Mouse (Mus musculus) G1E (cell line): ENCODE results near the gene Slc4a5.

Experiments
- CTCF ChIP-seq: IDR thresholded peaks from 2 replicates; pipeline ENCODE4 v1.5.1; 2012; ENCODE audit warnings: low read depth, low read length, inconsistent platforms, mixed read lengths
- GATA1 ChIP-seq: IDR thresholded peaks from 2 replicates; pipeline ENCODE4 v1.6.1; 2012; ENCODE audit warnings: borderline replicate concordance, low read length, inconsistent platforms, mixed read lengths
- POLR2AphosphoS5 ChIP-seq: IDR thresholded peaks from 2 replicates; pipeline ENCODE4 v1.6.1; 2012; ENCODE audit warnings: low read depth, low read length, inconsistent platforms; ENCODE audit not compliant: insufficient replicate concordance
- TAL1 ChIP-seq: conservative IDR thresholded peaks from 2 replicates; pipeline ENCODE4 v1.6.1; 2012; ENCODE audit warnings: low read depth, low read length, inconsistent platforms, mixed read lengths

DNA sequence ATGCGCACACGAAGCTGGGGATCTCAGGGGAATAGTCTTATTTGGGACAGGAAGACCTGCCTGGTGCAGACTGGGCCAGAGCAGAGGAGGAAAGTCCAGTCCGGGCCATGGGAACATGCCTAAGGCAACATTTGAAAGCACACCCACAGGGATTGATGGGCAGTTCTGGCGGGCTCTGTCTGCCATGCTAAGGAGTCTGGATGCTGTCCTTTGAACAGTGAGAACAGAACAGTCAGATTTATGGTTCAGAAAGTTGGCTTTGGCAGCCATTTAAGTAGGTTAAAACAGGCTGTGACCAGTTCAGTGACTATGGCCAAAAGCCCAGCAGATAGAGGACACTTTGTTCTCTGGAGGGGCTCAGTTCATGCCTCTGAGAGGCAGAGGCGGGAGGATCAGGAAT, 82.6 kb downstream of the Slc4a5 start:
- no peak for TF ChIP-seq CTCF
- no peak for TF ChIP-seq GATA1
- TF ChIP-seq POLR2AphosphoS5 = no peak
- no peak for TF ChIP-seq TAL1
